In genomic region chr14:57695550-57695949, GRCm38 (mm10) we compare ENCODE assay signal across 13 mouse cellular contexts. TPM values are rescaled to one million over a fixed set of nuclear protein-coding genes. Genes with fewer than 3 reads are reported as not detected.
DNase-seq lines count a peak whose midpoint lies in the region; TF ChIP-seq lines count a peak whose summit lies in the region.
"Had no signal": no experiment of that assay in that cellular context is flagged by ENCODE, and none has a peak within 500 bp of the region (broad histone marks: within the 10 kb centered on the region; RNA-seq: fewer than 3 reads in every experiment).

No protein-coding gene starts in this region.

- no peak overlapping the region for H3K27ac ChIP-seq in cerebellum, adult 2 months (ENCODE audit: insufficient read depth, low read length)
- no peak overlapping the region for H3K27ac ChIP-seq in liver, adult 2 months (replicated peaks; ENCODE audit: insufficient read depth, low read depth, low read length)
- H3K27ac ChIP-seq: heart, embryonic 15.5 days; limb, embryonic 13.5 days; midbrain, embryonic 12.5 days; neural tube, embryonic 15.5 days had no signal

- H3K9ac ChIP-seq in liver, adult 2 months (ENCODE audit: low read depth, low read length): no peak overlapping the region
- H3K9ac ChIP-seq: heart, embryonic 15.5 days; limb, embryonic 13.5 days; midbrain, embryonic 12.5 days; neural tube, embryonic 15.5 days had no signal

- H3K79me2 ChIP-seq in liver, adult 2 months (ENCODE audit: control insufficient read depth, insufficient read depth, low read length): no peaks in the 10 kb centered on the region

- no peak for TF ChIP-seq POLR2A in cerebellum, adult 2 months (IDR thresholded peaks at IDR 0.05; ENCODE audit: borderline replicate concordance, insufficient read depth, low read length)
- no peak for TF ChIP-seq POLR2A in liver, adult 2 months (IDR thresholded peaks at IDR 0.05; ENCODE audit: extremely low read depth, insufficient read depth, low read length)
- TF ChIP-seq POLR2A in brain, embryonic 14.5 days (IDR thresholded peaks at IDR 0.05; ENCODE audit: borderline replicate concordance, extremely low read depth, insufficient read depth, insufficient read length, poor library complexity, severe bottlenecking): no peak

- H3K4me3 ChIP-seq in cerebellum, adult 2 months (replicated peaks; ENCODE audit: insufficient read depth, low read depth, low read length): no peak overlapping the region
- no peak overlapping the region for H3K4me3 ChIP-seq in liver, adult 2 months (ENCODE audit: insufficient read depth, low read depth, low read length)
- H3K4me3 ChIP-seq: heart, embryonic 15.5 days; limb, embryonic 13.5 days; midbrain, embryonic 12.5 days; neural tube, embryonic 15.5 days had no signal

- H3K36me3 ChIP-seq in liver, adult 2 months (ENCODE audit: control insufficient read depth, insufficient read depth, low read length): peaks cover 42% of the 10 kb centered on the region

- H3K4me1 ChIP-seq in cerebellum, adult 2 months (ENCODE audit: control insufficient read depth, insufficient read depth, low read length): no peaks in the 10 kb centered on the region
- H3K4me1 ChIP-seq in liver, adult 2 months (ENCODE audit: control insufficient read depth, insufficient read depth, low read length): no peaks in the 10 kb centered on the region
- H3K4me1 ChIP-seq: heart, embryonic 15.5 days; limb, embryonic 13.5 days; midbrain, embryonic 12.5 days; neural tube, embryonic 15.5 days had no signal

- TF ChIP-seq CTCF in cerebellum, adult 2 months (IDR thresholded peaks at IDR 0.05; ENCODE audit: borderline replicate concordance, insufficient read depth, low read depth, low read length): peak; percentile 35; the same call in 1 of the 2 replicates
- TF ChIP-seq CTCF in liver, adult 2 months (IDR thresholded peaks at IDR 0.05; ENCODE audit: low read depth, low read length): peak; percentile 32; the same call in 1 of the 2 replicates
- TF ChIP-seq CTCF in brain, embryonic 14.5 days (IDR thresholded peaks at IDR 0.05; ENCODE audit: borderline replicate concordance, extremely low read depth, insufficient read depth, insufficient read length): peak; percentile 44; the same call in 1 of the 2 replicates

- DNase-seq in cerebellum, adult 2 months: no peak
- no peak for DNase-seq in cerebellum, adult 11-12 months
- DNase-seq in liver, adult 2 months (ENCODE audit: extremely low read depth, low read depth, low spot score): no peak
- DNase-seq in liver: no peak
- DNase-seq in 416B (ENCODE audit: low read depth): peak; percentile 24
- no peak for DNase-seq in brain, embryonic 14.5 days (ENCODE audit: low read depth)
- no peak for DNase-seq in adrenal gland, adult 8-10 months
- no peak for DNase-seq in cerebellum, postnatal 25 days

- no peaks in the 10 kb centered on the region for H3K27me3 ChIP-seq in cerebellum, adult 2 months (ENCODE audit: control insufficient read depth, insufficient read depth, low read length)
- H3K27me3 ChIP-seq in liver, adult 2 months (ENCODE audit: control insufficient read depth, insufficient read depth, low read length): no peaks in the 10 kb centered on the region
- H3K27me3 ChIP-seq: heart, embryonic 15.5 days; limb, embryonic 13.5 days; midbrain, embryonic 12.5 days; neural tube, embryonic 15.5 days had no signal

- 88% methylated on average over 8 of the region's 8 CpGs for WGBS in cerebellum, adult 2 months
- WGBS in liver, adult 2 months: 94% methylated on average over 8 of the region's 8 CpGs

RNA-seq across cellular contexts. Expression of gene Xpo4, which starts 30.3 kb away (rescaled TPM):
- 9.1 and 10.6 TPM in 2 replicates for polyA plus RNA-seq in cerebellum, adult 2 months (2012; rRNA removed)
- total RNA-seq in liver, adult 2 months (2014; rRNA removed): 8.0 and 8.1 TPM in 2 replicates
- 1.5 and 1.6 TPM in 2 replicates for polyA plus RNA-seq in liver, adult 2 months (2012; rRNA removed)
- 9.9 and 10.2 TPM in 2 replicates for polyA plus RNA-seq in brain, embryonic 14.5 days (2012; rRNA removed)
- total RNA-seq in adrenal gland, adult 8-10 months (2022): 10 to 100 TPM; 35.7 to 45.2 (median 38.1) TPM

RNA-seq across cellular contexts. Expression of gene Gm49361, which starts 50.4 kb away (rescaled TPM):
- polyA plus RNA-seq in cerebellum, adult 2 months (2012; rRNA removed): not detected in 2 replicates
- not detected in 2 replicates for total RNA-seq in liver, adult 2 months (2014; rRNA removed)
- 0.07 TPM in 1 of 2 replicates, not detected in the other for polyA plus RNA-seq in liver, adult 2 months (2012; rRNA removed)
- not detected in 2 replicates for polyA plus RNA-seq in brain, embryonic 14.5 days (2012; rRNA removed)
- 1 to 10 TPM in 3 of 4 experiments, not detected in 1; 2.4 to 5.0 (median 2.6) TPM for total RNA-seq in adrenal gland, adult 8-10 months (2022)
- polyA plus RNA-seq: heart, embryonic 15.5 days; inflammation-experienced regulatory T-cells, adult 6 months; limb, embryonic 13.5 days; midbrain, embryonic 12.5 days; neural tube, embryonic 15.5 days had no signal
